Mouse (Mus musculus) small intestine, adult 2 months (tissue): Measurements from ENCODE around the gene Grk4.

Experiments
- CTCF ChIP-seq: fragments of 200-500 bp; IDR thresholded peaks from 2 replicates; pipeline ENCODE4 v1.5.1; 2012; ENCODE audit warnings: low read depth, mild to moderate bottlenecking, control low read depth, inconsistent platforms, low read length, moderate library complexity, mixed read lengths; ENCODE audit not compliant: insufficient replicate concordance, insufficient read length; ENCODE audit errors: extremely low read depth
- POLR2A ChIP-seq: fragments of 200-500 bp; IDR thresholded peaks from 2 replicates; pipeline ENCODE4 v1.6.1; 2012; ENCODE audit warnings: low read depth, mild to moderate bottlenecking, control low read depth, inconsistent platforms, low read length, moderate library complexity

DNA sequence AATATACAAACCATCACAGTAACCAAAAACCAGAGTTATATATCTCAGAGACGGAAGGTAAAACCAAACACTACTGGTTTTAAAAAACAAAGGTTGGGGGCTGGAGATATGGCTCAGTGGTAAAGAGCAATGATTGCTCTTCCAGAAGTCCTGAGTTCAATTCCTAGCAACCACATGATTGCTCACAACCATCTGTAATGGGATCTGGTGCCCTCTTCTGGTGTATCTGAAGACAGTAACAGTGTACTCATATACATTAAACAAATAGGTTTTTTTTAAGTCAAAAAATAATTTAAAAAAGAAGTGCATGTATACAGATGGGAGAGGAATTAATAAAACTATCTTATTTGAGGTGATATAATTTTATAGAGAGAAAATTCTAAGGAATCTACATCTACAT lies 29.7 kb downstream of the Grk4 start:
- TF ChIP-seq CTCF (no peak), POLR2A (no peak)
